Mouse (Mus musculus) layer of hippocampus, postnatal 36 days (tissue): ENCODE data around the gene H2al1c. TPM values are rescaled to one million over a fixed set of nuclear protein-coding genes. Genes with fewer than 3 reads are reported as not detected.

Source experiments
- total RNA-seq, 2 experiments: library from RNA; stranded (reverse); gene quantifications; 2 replicates each; pipeline ENCODE4 v1.2.3; 2021

The H2al1c gene
- total RNA-seq, 2 experiments from 2014 or later = not detected

Other genes with a start within 250 kb of the H2al1c start
- not detected for gene H2al1a, start 6.4 kb upstream of the H2al1c start, total RNA-seq
- gene H2al1b, start 3.2 kb upstream of the H2al1c start, total RNA-seq = not detected
- not detected for gene H2al1d, start 3.2 kb downstream of the H2al1c start, total RNA-seq
- gene H2al1e, start 6.3 kb downstream of the H2al1c start, total RNA-seq = not detected
- gene H2al1f, start 9.5 kb downstream of the H2al1c start, total RNA-seq = not detected
- gene H2al1g, start 12.6 kb downstream of the H2al1c start, total RNA-seq = not detected
- gene H2al1h, start 15.8 kb downstream of the H2al1c start, total RNA-seq = not detected
- gene H2al1i, start 19.0 kb downstream of the H2al1c start, total RNA-seq = not detected
- not detected for gene H2al1j, start 22.2 kb downstream of the H2al1c start, total RNA-seq